Mouse (Mus musculus) forebrain, embryonic 15.5 days (tissue): ENCODE results near the gene Reep3. TPM values are rescaled to one million over a fixed set of nuclear protein-coding genes. Genes with fewer than 3 reads are reported as not detected.

Source experiments
- ATAC-seq: fragments of 200-750 bp; cut with Nextera tagmentation; replicated peaks from 2 replicates; pipeline ENCODE4 v1.8.0; 2017; ENCODE audit warnings: mild to moderate bottlenecking, moderate TSS enrichment, moderate library complexity
- H3K27ac ChIP-seq: fragments of 300-500 bp; sonication (generic); replicated peaks from 2 replicates; pipeline ENCODE4 v1.5.1; 2015; ENCODE audit warnings: mild to moderate bottlenecking, inconsistent platforms
- H3K27me3 ChIP-seq: fragments of 300-500 bp; sonication (generic); 2 replicates; pipeline ENCODE4 v1.6.1; 2015; ENCODE audit warnings: inconsistent platforms
- H3K36me3 ChIP-seq: fragments of 300-500 bp; sonication (generic); 2 replicates; pipeline ENCODE4 v1.6.1; 2015; ENCODE audit warnings: mild to moderate bottlenecking, inconsistent platforms
- H3K4me1 ChIP-seq: fragments of 300-500 bp; sonication (generic); 2 replicates; pipeline ENCODE4 v1.6.1; 2015; ENCODE audit warnings: inconsistent platforms
- H3K4me2 ChIP-seq: fragments of 300-500 bp; sonication (generic); replicated peaks from 2 replicates; pipeline ENCODE4 v1.6.1; 2015; ENCODE audit warnings: mild to moderate bottlenecking, inconsistent platforms
- H3K4me3 ChIP-seq: fragments of 300-500 bp; sonication (generic); 2 replicates; pipeline ENCODE4 v1.5.1; 2015; ENCODE audit warnings: mild to moderate bottlenecking, inconsistent platforms
- H3K9ac ChIP-seq: fragments of 300-500 bp; sonication (generic); replicated peaks from 2 replicates; pipeline ENCODE4 v1.6.1; 2015; ENCODE audit warnings: mild to moderate bottlenecking, inconsistent platforms
- H3K9me3 ChIP-seq: fragments of 300-500 bp; sonication (generic); 2 replicates; pipeline ENCODE4 v1.6.1; 2016; ENCODE audit warnings: inconsistent platforms
- WGBS: fragments of 180-500 bp; shearing (Covaris S2); methylation state at CpG from one replicate; pipeline ENCODE4 v1.1.7; 2015; ENCODE audit warnings: mixed read lengths; 5-methylcytosine and 5-hydroxymethylcytosine counted together
- polyA plus RNA-seq: library from polyadenylated mRNA; unstranded; fragments of >200 nt; fragmentation: Nextera tagmentation; extraction: Ambion mirVana; gene quantifications from 2 replicates; pipeline ENCODE4 v1.2.1, GENCODE M21; 2015

Reep3 gene
- polyA plus RNA-seq, 1 experiment from 2014 or later: 37.0 TPM

DNA sequence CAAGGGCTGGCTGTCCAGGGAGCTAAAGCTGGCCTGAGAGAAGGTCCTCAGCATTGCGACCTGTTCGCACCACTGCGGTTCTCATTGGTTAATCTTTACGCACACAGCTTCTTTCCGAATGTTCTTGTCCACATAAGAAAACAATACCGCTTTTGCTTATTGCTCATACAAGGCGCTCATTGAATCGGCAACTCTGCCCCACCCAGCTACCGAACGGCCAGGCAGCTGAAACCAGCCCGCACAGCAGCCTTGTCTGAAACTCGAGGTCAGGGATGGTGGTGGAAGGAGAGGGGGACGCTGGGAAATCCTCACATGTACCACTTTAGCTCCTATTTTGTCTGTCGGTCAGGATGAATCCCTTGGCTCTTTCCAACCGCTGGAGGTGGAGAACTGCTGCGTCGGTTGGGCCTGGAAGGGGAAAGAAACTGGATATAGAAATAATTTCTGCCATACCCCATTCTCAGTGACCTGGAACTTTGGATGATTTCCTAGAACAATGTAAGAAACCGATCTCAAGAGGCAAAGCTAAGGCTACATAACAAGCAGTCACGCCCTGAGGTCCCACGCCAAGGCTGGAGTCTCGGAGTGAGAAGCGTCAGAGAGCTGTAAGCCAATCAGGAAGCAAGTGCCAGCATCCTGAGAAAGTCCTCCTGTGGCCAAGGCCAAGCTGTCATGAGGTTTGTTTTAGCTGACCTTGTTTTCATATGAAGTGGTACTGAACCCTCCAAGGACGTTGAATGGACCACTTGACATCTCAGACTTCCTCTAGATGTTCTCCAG lies 126.2 kb downstream of the Reep3 start:
- no peak overlapping the region for H3K4me3 ChIP-seq
- WGBS: 94% methylated on average over 23 of the region's 23 CpGs

DNA sequence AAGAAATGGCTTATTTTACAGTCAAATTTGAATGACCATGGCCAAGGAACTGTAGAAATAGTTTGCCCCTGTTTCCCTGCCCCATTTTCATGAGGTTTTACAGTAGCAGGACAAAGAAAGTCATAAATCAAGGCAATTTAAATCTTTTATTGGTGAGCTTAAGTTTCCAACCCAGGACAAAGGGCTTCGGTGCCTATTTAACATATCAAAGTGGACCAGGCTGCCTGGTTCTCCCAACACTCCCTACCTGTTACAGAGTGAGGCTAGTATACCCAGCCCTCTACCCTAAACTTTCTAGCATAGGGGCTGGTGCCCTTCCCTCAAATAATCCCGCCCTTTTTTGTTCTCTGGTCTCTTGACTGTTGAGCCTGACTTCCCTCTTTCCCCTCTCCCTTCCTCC lies 127.2 kb downstream of the Reep3 start:
- 60% methylated on average over 2 of the region's 2 CpGs for WGBS
- no peaks in the 10 kb centered on the region for H3K36me3 ChIP-seq

More for the DNA sequence above, 126.2 kb downstream of the Reep3 start:
- no peaks in the 10 kb centered on the region; the same call in 1 of the 2 replicates for H3K4me1 ChIP-seq
- ATAC-seq: no peak
- no peak overlapping the region for H3K27ac ChIP-seq
- no peaks in the 10 kb centered on the region for H3K36me3 ChIP-seq
- no peak overlapping the region for H3K9ac ChIP-seq
- H3K9me3 ChIP-seq: no peaks in the 10 kb centered on the region
- H3K27me3 ChIP-seq: no peaks in the 10 kb centered on the region
- H3K4me2 ChIP-seq: no peak overlapping the region

DNA sequence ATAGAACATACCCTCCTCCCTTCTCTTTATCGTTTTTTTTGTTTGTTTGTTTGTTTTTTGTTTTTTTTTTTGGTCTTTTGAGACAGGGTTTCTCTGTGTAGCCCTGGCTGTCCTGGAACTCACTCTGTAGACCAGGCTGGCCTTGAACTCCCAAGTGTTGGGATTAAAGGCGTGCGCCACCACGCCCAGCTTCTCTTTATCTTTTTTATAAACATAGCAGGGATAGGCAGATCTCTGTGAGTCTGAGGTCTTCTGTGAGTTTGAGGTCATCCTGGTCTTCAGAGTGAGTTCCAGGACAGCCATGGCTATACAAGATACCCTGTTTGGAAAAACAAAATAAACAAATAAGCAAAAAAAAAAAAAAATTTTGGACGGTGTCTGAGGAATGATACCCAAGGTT lies 127.7 kb downstream of the Reep3 start:
- 82% methylated on average over 5 of the region's 5 CpGs for WGBS
- no peaks in the 10 kb centered on the region for H3K27me3 ChIP-seq
- H3K27ac ChIP-seq: no peak overlapping the region
- no peak overlapping the region for H3K4me3 ChIP-seq
- H3K4me2 ChIP-seq: no peak overlapping the region
- H3K36me3 ChIP-seq: no peaks in the 10 kb centered on the region
- H3K9me3 ChIP-seq: no peaks in the 10 kb centered on the region
- ATAC-seq: no peak
- H3K9ac ChIP-seq: no peak overlapping the region
- no peaks in the 10 kb centered on the region; the same call in 1 of the 2 replicates for H3K4me1 ChIP-seq

More for the DNA sequence above, 127.2 kb downstream of the Reep3 start:
- Histone ChIP-seq H3K27ac (no peak overlapping the region), H3K4me1 (no peaks in the 10 kb centered on the region; the same call in 1 of the 2 replicates), H3K4me2 (no peak overlapping the region), H3K9me3 (no peaks in the 10 kb centered on the region), H3K9ac (no peak overlapping the region), H3K4me3 (no peak overlapping the region), H3K27me3 (no peaks in the 10 kb centered on the region)
- no peak for ATAC-seq

DNA sequence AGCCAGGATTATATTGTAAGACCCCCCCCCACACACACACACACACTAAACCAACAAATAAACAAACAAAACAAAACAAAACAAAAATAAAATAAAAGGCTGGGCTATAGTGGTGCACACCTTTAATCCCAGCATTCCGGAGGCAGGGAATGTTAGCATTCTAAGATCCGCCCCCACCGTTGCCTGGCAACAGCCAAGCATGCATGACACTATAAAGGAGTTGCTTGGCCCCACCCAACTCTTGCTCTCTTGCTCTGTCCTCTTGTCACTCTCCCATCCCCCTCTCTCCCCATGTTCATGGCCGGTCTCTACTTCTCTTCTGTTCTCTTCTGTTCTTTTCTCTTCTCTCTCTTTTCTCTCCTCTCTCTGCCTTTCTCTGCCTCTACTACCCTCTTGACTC lies 128.2 kb downstream of the Reep3 start:
- Histone ChIP-seq H3K4me1 (no peaks in the 10 kb centered on the region; the same call in 1 of the 2 replicates), H3K27me3 (no peaks in the 10 kb centered on the region), H3K9me3 (no peaks in the 10 kb centered on the region), H3K4me3 (no peak overlapping the region), H3K36me3 (no peaks in the 10 kb centered on the region), H3K27ac (no peak overlapping the region), H3K9ac (no peak overlapping the region), H3K4me2 (no peak overlapping the region)
- ATAC-seq: peak; percentile 48; the same call in 1 of the 2 replicates
- WGBS: 33% methylated on average over 4 of the region's 4 CpGs

DNA sequence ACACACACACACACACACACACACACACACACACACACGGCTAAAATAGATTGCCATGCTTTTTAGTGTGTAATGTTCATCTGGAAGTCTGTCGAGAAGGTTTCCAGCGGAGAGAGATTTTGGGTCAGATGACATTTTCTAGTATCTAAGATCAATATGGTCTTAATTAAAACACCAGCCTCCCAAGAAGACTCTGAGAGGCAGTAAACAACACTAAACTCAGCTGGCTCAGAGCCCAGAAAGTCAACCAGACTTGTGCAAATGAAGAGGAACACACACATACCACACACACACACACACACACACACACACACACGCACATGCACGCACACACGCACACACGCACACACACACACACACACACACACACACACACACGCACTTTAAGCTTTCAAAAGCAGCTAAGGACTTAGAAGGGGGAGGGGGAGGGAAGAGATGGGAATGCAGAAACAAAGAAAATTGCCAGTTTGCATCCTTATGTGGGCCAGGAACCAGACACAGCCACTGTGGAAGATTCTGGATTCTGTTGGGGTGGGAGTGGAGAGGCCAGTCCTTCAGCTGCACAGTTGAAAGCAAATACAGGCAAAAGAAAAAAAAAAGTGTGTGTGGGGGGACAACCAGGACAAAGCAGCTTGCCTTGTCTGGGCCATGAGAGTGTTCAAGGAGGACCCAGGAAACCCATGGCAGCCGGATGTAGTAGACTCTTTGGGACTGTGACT lies 130.2 kb downstream of the Reep3 start:
- WGBS: 61% methylated on average over 8 of the region's 9 CpGs
- no peak; the same call in 1 of the 2 replicates for ATAC-seq
- Histone ChIP-seq H3K9ac (no peak overlapping the region), H3K9me3 (no peaks in the 10 kb centered on the region), H3K4me2 (no peak overlapping the region), H3K4me1 (no peaks in the 10 kb centered on the region; the same call in 1 of the 2 replicates), H3K4me3 (no peak overlapping the region), H3K36me3 (no peaks in the 10 kb centered on the region), H3K27ac (peak overlapping the region; percentile 64), H3K27me3 (no peaks in the 10 kb centered on the region)

DNA sequence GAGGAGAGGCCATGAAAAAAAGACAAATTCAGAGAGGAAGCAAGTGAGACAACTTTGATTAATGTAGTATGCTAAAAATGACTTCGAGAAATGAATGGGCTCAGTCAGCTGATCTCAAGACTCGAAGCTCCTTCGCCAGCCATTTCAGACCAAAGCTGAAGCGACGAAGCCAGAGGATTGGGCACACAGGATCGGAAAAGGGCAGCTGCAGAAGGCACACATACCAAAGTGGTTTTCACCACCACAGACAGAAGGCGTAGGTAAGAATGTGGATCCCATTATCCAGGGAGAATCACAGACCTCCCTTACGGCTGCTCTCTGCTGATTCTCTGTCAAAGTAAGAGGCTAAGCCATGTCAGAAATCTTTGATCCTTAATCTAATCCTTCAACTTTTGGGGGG lies 136.6 kb downstream of the Reep3 start:
- no peak overlapping the region for H3K27ac ChIP-seq
- no peaks in the 10 kb centered on the region for H3K9me3 ChIP-seq
- H3K4me3 ChIP-seq: no peak overlapping the region
- WGBS: 86% methylated on average over 8 of the region's 8 CpGs
- no peaks in the 10 kb centered on the region for H3K27me3 ChIP-seq
- no peak overlapping the region for H3K4me2 ChIP-seq
- H3K36me3 ChIP-seq: no peaks in the 10 kb centered on the region
- ATAC-seq: no peak
- H3K9ac ChIP-seq: no peak overlapping the region
- H3K4me1 ChIP-seq: no peaks in the 10 kb centered on the region

Other genes with a start within 250 kb of the Reep3 start
- gene Jmjd1c, start 820 bp downstream of the Reep3 start, polyA plus RNA-seq: 64.1 and 65.2 TPM in 2 replicates
- gene Nrbf2, start 188.4 kb upstream of the Reep3 start, polyA plus RNA-seq: 40.5 and 43.9 TPM in 2 replicates